Mouse (Mus musculus) embryonic fibroblast, embryonic 13.5 days (primary cell): ENCODE measurements around the gene Prss41.

Experiments used
- CTCF ChIP-seq: IDR thresholded peaks from 2 replicates; pipeline ENCODE4 v1.5.1; 2011; ENCODE audit warnings: mild to moderate bottlenecking, control low read depth, low read length, moderate library complexity, borderline replicate concordance; ENCODE audit not compliant: insufficient read depth
- POLR2A ChIP-seq: IDR thresholded peaks from 2 replicates; pipeline ENCODE4 v1.6.1; 2011; ENCODE audit warnings: low read depth, mild to moderate bottlenecking, control low read depth, low read length, moderate library complexity

DNA sequence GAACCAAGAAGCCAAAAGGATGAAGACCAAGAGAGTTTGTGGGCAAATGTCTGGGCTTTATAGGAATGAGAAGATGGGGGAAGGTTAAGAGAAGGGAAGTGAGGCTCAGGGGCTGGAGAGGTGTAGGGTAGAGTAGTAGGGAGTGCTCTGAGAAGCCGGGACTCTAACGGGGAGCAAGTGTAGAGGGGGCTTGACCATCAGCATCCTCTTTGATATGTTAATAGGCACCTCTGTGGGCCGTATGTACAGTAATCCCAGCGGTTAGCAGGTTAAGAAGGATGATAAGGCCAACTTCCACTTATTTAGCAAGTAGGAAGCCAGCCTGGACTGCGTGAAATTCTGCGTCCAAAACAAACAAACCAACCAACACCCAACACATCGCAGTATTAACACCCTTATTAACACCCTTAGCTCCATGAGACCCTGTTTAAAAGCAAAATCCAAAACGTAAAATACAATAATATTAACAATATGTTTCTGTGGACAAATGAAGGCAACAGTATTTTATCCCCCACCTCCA is 54.2 kb downstream of the Prss41 start:
- TF ChIP-seq CTCF = no peak
- TF ChIP-seq POLR2A = no peak
